Mouse (Mus musculus): ENCODE measurements around the gene Smtn.

- no peak for TF ChIP-seq POLR2A (IDR thresholded peaks at IDR 0.05; ENCODE audit: insufficient read depth, low read length)
- no peak for TF ChIP-seq CTCF (IDR thresholded peaks at IDR 0.05; ENCODE audit: low read depth, low read length)
- no peak for TF ChIP-seq EP300 (IDR thresholded peaks at IDR 0.05; ENCODE audit: insufficient read depth, low read depth, low read length)
Observed at GRCm38 (mm10) chr11:3528208-3528607, 12.2 kb downstream of the Smtn start.

Measured in ES-Bruce4 (cell line).